In genomic region chr11:98837917-98838316, GRCm38 (mm10) we compare ENCODE assay signal across 9 mouse cellular contexts. TPM values are rescaled to one million over a fixed set of nuclear protein-coding genes. Genes with fewer than 3 reads are reported as not detected.
DNase-seq lines count a peak whose midpoint lies in the region; ATAC-seq lines count a peak whose summit lies in the region.
"Had no signal": no experiment of that assay in that cellular context is flagged by ENCODE, and none has a peak within 500 bp of the region (broad histone marks: within the 10 kb centered on the region; RNA-seq: fewer than 3 reads in every experiment).

No protein-coding gene starts in this region.

- no peaks in the 10 kb centered on the region for H3K9me3 ChIP-seq in forebrain, embryonic 10.5 days
- H3K9me3 ChIP-seq in forebrain, embryonic 11.5 days (ENCODE audit: control insufficient read depth, low read length) = no peaks in the 10 kb centered on the region
- H3K9me3 ChIP-seq in megakaryocyte, embryonic 14.5 days = no peaks in the 10 kb centered on the region
- no peaks in the 10 kb centered on the region for H3K9me3 ChIP-seq in limb, embryonic 12.5 days
- no peaks in the 10 kb centered on the region for H3K9me3 ChIP-seq in stomach, embryonic 15.5 days

- H3K4me3 ChIP-seq in forebrain, embryonic 10.5 days = peak overlapping the region; percentile 77; the same call in 1 of the 2 replicates
- H3K4me3 ChIP-seq in forebrain, embryonic 11.5 days (ENCODE audit: low read depth, low read length) = no peak overlapping the region
- peak overlapping the region; percentile 39 for H3K4me3 ChIP-seq in megakaryocyte, embryonic 14.5 days (replicated peaks)
- peak overlapping the region; percentile 80 for H3K4me3 ChIP-seq in limb, embryonic 12.5 days (replicated peaks)
- H3K4me3 ChIP-seq in stomach, embryonic 15.5 days (replicated peaks) = peak overlapping the region; percentile 63

- WGBS in forebrain, embryonic 10.5 days = 46% methylated on average over 11 of the region's 11 CpGs
- 50% methylated on average over 11 of the region's 11 CpGs for WGBS in forebrain, embryonic 11.5 days
- 45% methylated on average over 11 of the region's 11 CpGs for WGBS in limb, embryonic 12.5 days
- 63% methylated on average over 11 of the region's 11 CpGs for WGBS in stomach, embryonic 15.5 days

- no peak overlapping the region for H3K27ac ChIP-seq in forebrain, embryonic 10.5 days
- no peak overlapping the region for H3K27ac ChIP-seq in forebrain, embryonic 11.5 days (ENCODE audit: low read depth, low read length)
- H3K27ac ChIP-seq in limb, embryonic 12.5 days = no peak overlapping the region
- no peak overlapping the region for H3K27ac ChIP-seq in stomach, embryonic 15.5 days

- no peak for DNase-seq in forebrain, embryonic 10.5 days (ENCODE audit: extremely low spot score, low spot score)
- DNase-seq in forebrain, embryonic 11.5 days (ENCODE audit: low spot score) = no peak
- DNase-seq in adrenal gland, postnatal 10 days = no peak
- DNase-seq: heart, postnatal 36 days had no signal

- H3K4me1 ChIP-seq in forebrain, embryonic 10.5 days = peaks cover 49% of the 10 kb centered on the region
- peaks cover 13% of the 10 kb centered on the region for H3K4me1 ChIP-seq in forebrain, embryonic 11.5 days (replicated peaks; ENCODE audit: control insufficient read depth, insufficient read depth, low read length)
- peaks cover 22% of the 10 kb centered on the region for H3K4me1 ChIP-seq in megakaryocyte, embryonic 14.5 days
- H3K4me1 ChIP-seq in limb, embryonic 12.5 days (replicated peaks) = peaks cover 20% of the 10 kb centered on the region
- H3K4me1 ChIP-seq in stomach, embryonic 15.5 days = peaks cover 11% of the 10 kb centered on the region

- no peak overlapping the region for H3K9ac ChIP-seq in forebrain, embryonic 11.5 days (ENCODE audit: low read length)
- H3K9ac ChIP-seq in limb, embryonic 12.5 days (replicated peaks) = peak overlapping the region; percentile 72; the same call in 1 of the 2 replicates
- H3K9ac ChIP-seq in stomach, embryonic 15.5 days = no peak overlapping the region

- no peak overlapping the region; the same call in 1 of the 2 replicates for H3K4me2 ChIP-seq in forebrain, embryonic 11.5 days (ENCODE audit: low read depth, low read length, severe bottlenecking)
- peak overlapping the region; percentile 99 for H3K4me2 ChIP-seq in limb, embryonic 12.5 days
- H3K4me2 ChIP-seq in stomach, embryonic 15.5 days = peak overlapping the region; percentile 89

- peaks cover 19% of the 10 kb centered on the region for H3K36me3 ChIP-seq in forebrain, embryonic 10.5 days (replicated peaks)
- no peaks in the 10 kb centered on the region; the same call in 1 of the 2 replicates for H3K36me3 ChIP-seq in forebrain, embryonic 11.5 days (ENCODE audit: control insufficient read depth, insufficient read depth, low read length)
- H3K36me3 ChIP-seq in megakaryocyte, embryonic 14.5 days (replicated peaks; ENCODE audit: low read length) = peaks cover 20% of the 10 kb centered on the region
- peaks cover 20% of the 10 kb centered on the region for H3K36me3 ChIP-seq in limb, embryonic 12.5 days
- H3K36me3 ChIP-seq in stomach, embryonic 15.5 days = peaks cover 10% of the 10 kb centered on the region

- ATAC-seq in forebrain, embryonic 11.5 days (replicated peaks; ENCODE audit: low FRiP score) = no peak
- ATAC-seq in megakaryocyte, adult 5-6 weeks (ENCODE audit: poor library complexity, severe bottlenecking) = no peak
- ATAC-seq in limb, embryonic 12.5 days (ENCODE audit: insufficient number of reproducible peaks, insufficient read depth, low FRiP score, low TSS enrichment, low read depth) = no peak
- no peak for ATAC-seq in stomach, embryonic 15.5 days (ENCODE audit: insufficient read depth, low FRiP score, low read depth)
- ATAC-seq in inflammation-experienced regulatory T-cells, adult 6 months = no peak

- peaks cover 41% of the 10 kb centered on the region for H3K27me3 ChIP-seq in forebrain, embryonic 10.5 days (ENCODE audit: poor library complexity, severe bottlenecking)
- peaks cover 7% of the 10 kb centered on the region for H3K27me3 ChIP-seq in forebrain, embryonic 11.5 days (ENCODE audit: control insufficient read depth, insufficient read depth, low read length)
- H3K27me3 ChIP-seq in megakaryocyte, embryonic 14.5 days (replicated peaks) = peaks cover 50% of the 10 kb centered on the region
- peaks cover 36% of the 10 kb centered on the region for H3K27me3 ChIP-seq in limb, embryonic 12.5 days
- H3K27me3 ChIP-seq in stomach, embryonic 15.5 days (replicated peaks) = 0 out of 2 replicates have a peak, but pooled peaks cover 3% of the 10 kb centered on the region

RNA-seq across cellular contexts. Expression of gene Rapgefl1, which starts 1.3 kb away (rescaled TPM):
- polyA plus RNA-seq in forebrain, embryonic 10.5 days (2016; fragmentation: Nextera tagmentation; extraction: Ambion mirVana) = 1.00 and 1.2 TPM in 2 replicates
- polyA plus RNA-seq in forebrain, embryonic 11.5 days (2014; fragmentation: Nextera tagmentation; extraction: Ambion mirVana) = 2.0 and 2.5 TPM in 2 replicates
- polyA plus RNA-seq in megakaryocyte, embryonic 14.5 days (2012; ENCODE audit: insufficient read depth, low replicate concordance) = 0.29 TPM in 1 of 2 replicates, not detected in the other
- total RNA-seq in megakaryocyte, adult 5-6 weeks (2015) = 0.25 and 0.49 TPM in 2 replicates
- total RNA-seq in megakaryocyte, adult 5-6 weeks (2017) = 0.51 TPM in 1 of 2 replicates, not detected in the other
- 2.5 and 3.3 TPM in 2 replicates for polyA plus RNA-seq in limb, embryonic 12.5 days (2016; fragmentation: Nextera tagmentation; extraction: Ambion mirVana)
- 3.8 and 4.1 TPM in 2 replicates for polyA plus RNA-seq in stomach, embryonic 15.5 days (2015; fragmentation: Nextera tagmentation; extraction: Ambion mirVana)
- polyA plus RNA-seq in inflammation-experienced regulatory T-cells, adult 6 months (2017; shearing (Covaris generic)) = under 1 TPM in 2 of 3 experiments, not detected in 1; 0.32 to 0.63 TPM
- 1 to 10 TPM in 1 of 2 experiments, under 1 TPM in 1; 0.93 to 1.6 TPM for total RNA-seq in adrenal gland, postnatal 10 days (2021)

RNA-seq across cellular contexts. Expression of gene Wipf2, which starts 25.5 kb away (rescaled TPM):
- 4.5 and 4.7 TPM in 2 replicates for polyA plus RNA-seq in forebrain, embryonic 10.5 days (2016; fragmentation: Nextera tagmentation; extraction: Ambion mirVana)
- 5.5 and 6.3 TPM in 2 replicates for polyA plus RNA-seq in forebrain, embryonic 11.5 days (2014; fragmentation: Nextera tagmentation; extraction: Ambion mirVana)
- polyA plus RNA-seq in megakaryocyte, embryonic 14.5 days (2012; ENCODE audit: insufficient read depth, low replicate concordance) = 7.3 and 10.6 TPM in 2 replicates
- total RNA-seq in megakaryocyte, adult 5-6 weeks (2015) = 25.9 and 26.6 TPM in 2 replicates
- 4.9 and 7.0 TPM in 2 replicates for total RNA-seq in megakaryocyte, adult 5-6 weeks (2017)
- polyA plus RNA-seq in limb, embryonic 12.5 days (2016; fragmentation: Nextera tagmentation; extraction: Ambion mirVana) = 5.6 and 5.8 TPM in 2 replicates
- polyA plus RNA-seq in stomach, embryonic 15.5 days (2015; fragmentation: Nextera tagmentation; extraction: Ambion mirVana) = 4.5 and 5.0 TPM in 2 replicates
- polyA plus RNA-seq in inflammation-experienced regulatory T-cells, adult 6 months (2017; shearing (Covaris generic)) = 10 to 100 TPM; 10.4 to 15.1 (median 14.2) TPM
- total RNA-seq in adrenal gland, postnatal 10 days (2021) = 10 to 100 TPM; 13.3 to 15.4 TPM

RNA-seq across cellular contexts. Expression of gene Casc3, which starts 33.2 kb away (rescaled TPM):
- 45.7 and 49.7 TPM in 2 replicates for polyA plus RNA-seq in forebrain, embryonic 10.5 days (2016; fragmentation: Nextera tagmentation; extraction: Ambion mirVana)
- 59.9 and 63.2 TPM in 2 replicates for polyA plus RNA-seq in forebrain, embryonic 11.5 days (2014; fragmentation: Nextera tagmentation; extraction: Ambion mirVana)
- 10.6 and 13.2 TPM in 2 replicates for polyA plus RNA-seq in megakaryocyte, embryonic 14.5 days (2012; ENCODE audit: insufficient read depth, low replicate concordance)
- 35.6 and 39.9 TPM in 2 replicates for total RNA-seq in megakaryocyte, adult 5-6 weeks (2015)
- 32.1 and 33.2 TPM in 2 replicates for total RNA-seq in megakaryocyte, adult 5-6 weeks (2017)
- polyA plus RNA-seq in limb, embryonic 12.5 days (2016; fragmentation: Nextera tagmentation; extraction: Ambion mirVana) = 48.1 and 54.1 TPM in 2 replicates
- polyA plus RNA-seq in stomach, embryonic 15.5 days (2015; fragmentation: Nextera tagmentation; extraction: Ambion mirVana) = 31.7 and 35.3 TPM in 2 replicates
- polyA plus RNA-seq in inflammation-experienced regulatory T-cells, adult 6 months (2017; shearing (Covaris generic)) = 10 to 100 TPM in 2 of 3 experiments, 1 to 10 TPM in 1; 8.7 to 14.8 (median 11.6) TPM
- 10 to 100 TPM; 31.9 to 35.7 TPM for total RNA-seq in adrenal gland, postnatal 10 days (2021)

RNA-seq across cellular contexts. Expression of gene Msl1, which starts 42.6 kb away (rescaled TPM):
- 22.9 and 24.1 TPM in 2 replicates for polyA plus RNA-seq in forebrain, embryonic 10.5 days (2016; fragmentation: Nextera tagmentation; extraction: Ambion mirVana)
- polyA plus RNA-seq in forebrain, embryonic 11.5 days (2014; fragmentation: Nextera tagmentation; extraction: Ambion mirVana) = 24.0 and 28.4 TPM in 2 replicates
- polyA plus RNA-seq in megakaryocyte, embryonic 14.5 days (2012; ENCODE audit: insufficient read depth, low replicate concordance) = 30.0 and 46.8 TPM in 2 replicates
- 73.7 and 74.9 TPM in 2 replicates for total RNA-seq in megakaryocyte, adult 5-6 weeks (2015)
- total RNA-seq in megakaryocyte, adult 5-6 weeks (2017) = 111 and 119 TPM in 2 replicates
- polyA plus RNA-seq in limb, embryonic 12.5 days (2016; fragmentation: Nextera tagmentation; extraction: Ambion mirVana) = 32.7 and 35.3 TPM in 2 replicates
- polyA plus RNA-seq in stomach, embryonic 15.5 days (2015; fragmentation: Nextera tagmentation; extraction: Ambion mirVana) = 23.0 and 23.6 TPM in 2 replicates
- 10 to 100 TPM; 16.7 to 26.3 (median 20.4) TPM for polyA plus RNA-seq in inflammation-experienced regulatory T-cells, adult 6 months (2017; shearing (Covaris generic))
- 10 to 100 TPM; 79.4 to 88.6 TPM for total RNA-seq in adrenal gland, postnatal 10 days (2021)
